Mouse (Mus musculus): ENCODE measurements around the gene Sstr2. TPM values are rescaled to one million over a fixed set of nuclear protein-coding genes. Genes with fewer than 3 reads are reported as not detected.

Sstr2 gene
- polyA plus RNA-seq, 2 experiments: 0.91 to 1.1 TPM

DNA sequence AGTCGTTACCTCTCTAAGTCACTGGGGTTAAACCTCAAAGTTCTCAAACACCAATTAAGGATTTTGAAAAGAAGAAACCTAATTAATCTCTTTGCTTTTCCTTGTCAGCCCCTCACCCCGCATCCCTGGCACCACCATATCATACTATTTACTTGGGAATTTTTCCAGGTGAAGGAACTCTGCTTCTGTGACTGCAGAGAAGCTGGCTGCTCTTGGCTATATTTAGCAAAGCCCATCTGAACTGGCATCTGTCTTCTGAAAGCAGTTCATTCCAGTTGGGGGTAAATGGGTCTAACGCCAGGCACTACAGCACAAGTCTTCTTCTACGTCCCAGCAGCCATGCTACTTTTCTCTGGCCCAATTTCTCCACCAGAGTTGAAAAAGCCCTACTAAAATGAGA is 54.5 kb downstream of the Sstr2 start:
- Histone ChIP-seq H3K4me1 (ENCODE audit: control insufficient read depth, insufficient read depth, low read length) (no peaks in the 10 kb centered on the region; the same call in 1 of the 2 replicates), H3K4me3 (replicated peaks; ENCODE audit: low read length) (no peak overlapping the region), H3K36me3 (ENCODE audit: control insufficient read depth, insufficient read depth, low read length) (peaks cover 62% of the 10 kb centered on the region), H3K4me2 (replicated peaks; ENCODE audit: low read depth, low read length, severe bottlenecking) (no peak overlapping the region), H3K9ac (ENCODE audit: low read depth, low read length, severe bottlenecking) (no peak overlapping the region), H3K27me3 (ENCODE audit: control insufficient read depth, insufficient read depth, low read length) (no peaks in the 10 kb centered on the region), H3K9me3 (ENCODE audit: control insufficient read depth, low read length) (no peaks in the 10 kb centered on the region), H3K27ac (replicated peaks; ENCODE audit: low read depth, low read length) (no peak overlapping the region)
- 95% methylated on average over 4 of the region's 4 CpGs for WGBS
- no peak for TF ChIP-seq POLR2A (IDR thresholded peaks at IDR 0.05; ENCODE audit: borderline replicate concordance, extremely low read depth, insufficient read depth, insufficient read length)
- no peak for ATAC-seq (ENCODE audit: low FRiP score, low read depth)
- DNase-seq (ENCODE audit: low spot score): no peak

DNA sequence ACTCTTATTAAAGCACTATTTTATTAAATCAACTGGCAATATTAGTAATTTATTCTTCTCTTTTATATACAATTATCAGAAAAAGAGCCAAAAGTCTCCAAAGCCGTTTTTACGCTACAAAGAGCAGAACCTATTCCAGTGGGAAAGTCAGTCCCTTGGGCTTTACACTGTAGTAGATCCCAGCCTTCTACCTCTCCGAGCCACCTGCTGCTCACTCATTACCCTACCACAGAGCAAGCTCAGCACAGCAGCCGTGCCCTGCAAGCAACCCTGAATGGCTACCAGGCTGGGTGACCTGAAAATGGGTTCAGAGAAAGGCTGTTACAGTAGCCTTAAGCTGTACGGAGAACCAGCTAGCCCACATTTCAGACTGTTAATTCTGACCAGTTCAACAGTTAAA is 55.5 kb downstream of the Sstr2 start:
- Histone ChIP-seq H3K27ac (replicated peaks; ENCODE audit: low read depth, low read length) (no peak overlapping the region), H3K9me3 (ENCODE audit: control insufficient read depth, low read length) (no peaks in the 10 kb centered on the region), H3K4me2 (replicated peaks; ENCODE audit: low read depth, low read length, severe bottlenecking) (no peak overlapping the region), H3K4me3 (replicated peaks; ENCODE audit: low read length) (no peak overlapping the region), H3K36me3 (ENCODE audit: control insufficient read depth, insufficient read depth, low read length) (peaks cover 55% of the 10 kb centered on the region), H3K9ac (ENCODE audit: low read depth, low read length, severe bottlenecking) (no peak overlapping the region), H3K27me3 (ENCODE audit: control insufficient read depth, insufficient read depth, low read length) (no peaks in the 10 kb centered on the region), H3K4me1 (ENCODE audit: control insufficient read depth, insufficient read depth, low read length) (no peaks in the 10 kb centered on the region; the same call in 1 of the 2 replicates)
- 85% methylated on average over 5 of the region's 5 CpGs for WGBS
- no peak for TF ChIP-seq POLR2A (IDR thresholded peaks at IDR 0.05; ENCODE audit: borderline replicate concordance, extremely low read depth, insufficient read depth, insufficient read length)
- DNase-seq (ENCODE audit: low spot score) (no peak), ATAC-seq (ENCODE audit: low FRiP score, low read depth) (no peak)

Other genes starting within 250 kb of the Sstr2 start
- gene Cog1, start 29.8 kb downstream of the Sstr2 start, polyA plus RNA-seq (2012; rRNA removed): 38.8 and 42.6 TPM in 2 replicates
- 26.7 and 30.9 TPM in 2 replicates for gene Cog1, start 29.8 kb downstream of the Sstr2 start, polyA plus RNA-seq (2014; fragmentation: Nextera tagmentation; extraction: Ambion mirVana)
- gene Slc39a11, start 30.7 kb downstream of the Sstr2 start, polyA plus RNA-seq (2012; rRNA removed): 17.2 and 21.3 TPM in 2 replicates
- gene Slc39a11, start 30.7 kb downstream of the Sstr2 start, polyA plus RNA-seq (2014; fragmentation: Nextera tagmentation; extraction: Ambion mirVana): 24.5 and 26.9 TPM in 2 replicates
- gene Fam104a, start 64.8 kb downstream of the Sstr2 start, polyA plus RNA-seq (2012; rRNA removed): 30.3 and 34.5 TPM in 2 replicates
- gene Fam104a, start 64.8 kb downstream of the Sstr2 start, polyA plus RNA-seq (2014; fragmentation: Nextera tagmentation; extraction: Ambion mirVana): 50.2 and 52.6 TPM in 2 replicates
- gene D11Wsu47e, start 65.1 kb downstream of the Sstr2 start, polyA plus RNA-seq (2012; rRNA removed): 26.8 and 27.5 TPM in 2 replicates
- 20.9 and 29.5 TPM in 2 replicates for gene D11Wsu47e, start 65.1 kb downstream of the Sstr2 start, polyA plus RNA-seq (2014; fragmentation: Nextera tagmentation; extraction: Ambion mirVana)
- 0.88 and 1.3 TPM in 2 replicates for gene Cpsf4l, start 90.7 kb downstream of the Sstr2 start, polyA plus RNA-seq (2012; rRNA removed)
- gene Cpsf4l, start 90.7 kb downstream of the Sstr2 start, polyA plus RNA-seq (2014; fragmentation: Nextera tagmentation; extraction: Ambion mirVana): 1.2 and 1.3 TPM in 2 replicates
- 47.3 and 61.4 TPM in 2 replicates for gene Cdc42ep4, start 132.5 kb downstream of the Sstr2 start, polyA plus RNA-seq (2012; rRNA removed)
- gene Cdc42ep4, start 132.5 kb downstream of the Sstr2 start, polyA plus RNA-seq (2014; fragmentation: Nextera tagmentation; extraction: Ambion mirVana): 49.6 and 57.3 TPM in 2 replicates